Mouse (Mus musculus): ENCODE results near the gene Max.

The Max gene

DNA sequence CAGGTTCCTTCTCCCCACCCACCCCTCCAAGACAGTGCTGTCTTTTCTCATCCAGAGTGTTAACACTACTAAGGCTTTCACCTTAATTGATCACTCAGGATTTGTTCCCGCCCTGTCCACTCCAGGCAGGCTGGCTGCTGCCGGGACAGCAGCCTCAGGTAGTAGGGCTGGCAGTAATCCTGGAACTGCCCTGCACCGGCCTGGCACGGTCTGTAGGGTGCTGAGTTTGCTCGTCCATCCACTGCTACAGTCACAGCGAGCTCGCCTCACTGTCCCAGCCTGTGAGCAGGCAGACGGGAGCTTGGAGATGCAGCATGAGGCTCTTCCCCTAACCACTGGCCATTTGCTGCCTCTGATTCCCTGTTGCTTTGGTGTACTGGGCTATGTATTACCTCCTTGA is 41.0 kb downstream of the Max start:
- DNase-seq (ENCODE audit: low spot score) = no peak

DNA sequence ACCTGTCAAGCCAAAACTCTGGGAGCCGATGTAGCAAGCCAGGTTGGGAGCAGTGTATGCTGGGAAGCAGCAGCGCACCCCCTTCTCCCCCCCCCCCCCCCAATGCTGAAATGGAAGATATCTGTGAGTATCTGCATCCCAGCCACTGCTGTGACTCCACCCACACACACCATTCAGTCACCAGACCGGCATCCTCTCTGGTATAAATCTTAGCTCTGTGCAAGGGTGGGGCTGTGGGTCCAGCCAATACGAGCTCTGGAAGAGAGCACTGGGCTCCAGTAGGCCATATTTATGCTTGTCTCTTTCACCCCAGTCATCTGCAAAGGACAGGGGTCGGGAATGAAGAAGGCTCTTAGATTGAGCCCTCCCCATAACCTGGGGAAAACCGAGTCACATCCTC is 41.6 kb downstream of the Max start:
- DNase-seq (ENCODE audit: low spot score) = no peak

DNA sequence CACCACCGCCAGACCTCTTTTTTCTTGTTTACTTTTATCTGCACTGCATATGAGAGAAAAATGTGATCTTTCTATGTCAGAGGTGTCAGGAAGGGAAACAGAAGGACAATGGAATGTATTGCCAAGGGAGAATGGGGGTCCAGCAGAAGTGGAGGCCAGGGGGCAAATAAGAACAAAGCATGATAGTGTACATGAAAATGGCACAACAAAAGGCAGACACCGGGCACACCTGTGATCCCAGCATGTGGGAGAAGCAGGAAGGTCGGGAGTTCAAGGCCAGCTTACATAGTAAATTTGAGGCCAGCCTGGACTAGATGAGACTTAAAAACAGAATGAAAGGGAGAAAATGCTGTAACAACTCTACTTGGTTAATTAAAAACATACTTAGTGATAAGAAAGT is 43.1 kb downstream of the Max start:
- DNase-seq (ENCODE audit: low spot score) = no peak

DNA sequence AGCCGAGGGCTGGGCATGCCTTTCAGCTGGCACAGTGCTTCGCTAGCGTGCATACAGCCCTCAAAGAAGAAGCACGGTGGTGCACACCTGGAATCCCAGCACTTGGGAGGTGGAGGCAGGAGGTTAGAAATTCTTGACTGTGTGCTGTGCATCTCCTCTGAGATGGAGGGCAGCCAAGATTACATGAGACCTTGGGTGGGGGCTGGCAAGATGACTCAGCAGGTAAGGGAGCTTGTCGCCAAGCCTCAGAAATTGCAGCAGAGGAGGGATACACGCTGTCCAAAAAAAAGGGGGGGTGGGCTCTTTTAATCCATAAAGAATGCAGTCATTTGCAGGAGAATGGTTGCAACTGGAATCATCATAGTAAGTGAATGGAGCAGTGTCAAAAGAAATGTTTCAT is 43.9 kb downstream of the Max start:
- DNase-seq (ENCODE audit: low spot score) = no peak

DNA sequence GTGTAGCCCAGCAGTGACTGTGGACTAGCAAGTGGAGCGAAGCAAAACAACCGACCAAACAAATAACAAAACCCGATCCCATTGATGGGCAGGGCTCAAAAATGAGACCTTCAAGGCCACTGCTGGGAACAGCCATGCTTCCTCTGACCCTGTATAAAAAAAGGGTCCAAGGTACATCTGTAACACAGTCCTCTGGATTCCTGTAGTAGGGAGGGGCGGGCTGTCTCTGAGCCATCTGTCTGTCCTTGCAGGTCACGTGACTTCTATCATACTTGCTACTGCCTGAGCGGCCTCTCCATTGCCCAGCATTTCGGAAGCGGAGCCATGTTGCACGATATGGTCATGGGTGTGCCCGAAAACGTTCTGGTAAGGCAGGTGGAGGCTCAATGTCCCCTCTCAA is 45.8 kb downstream of the Max start:
- DNase-seq (ENCODE audit: low spot score) = no peak

DNA sequence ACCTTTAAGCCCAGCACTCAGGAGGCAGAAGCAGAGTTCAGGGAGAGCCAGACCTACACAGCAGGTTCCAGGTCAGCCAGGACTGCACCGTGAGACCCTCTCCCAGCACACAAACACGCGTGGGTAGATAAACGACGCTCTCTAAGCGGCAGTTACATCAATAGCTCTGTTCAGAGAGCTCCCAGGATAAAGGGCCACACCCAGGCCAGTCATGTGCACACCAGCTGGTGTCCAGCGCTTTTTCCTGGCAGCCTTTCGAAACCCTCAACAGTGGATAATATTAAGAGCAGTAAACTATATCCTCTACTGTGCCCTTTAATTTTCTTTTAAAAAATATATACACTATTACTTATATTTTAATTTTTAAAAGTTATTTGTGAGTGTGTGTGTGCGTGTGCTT is 49.8 kb downstream of the Max start:
- DNase-seq (ENCODE audit: low spot score) = no peak

DNA sequence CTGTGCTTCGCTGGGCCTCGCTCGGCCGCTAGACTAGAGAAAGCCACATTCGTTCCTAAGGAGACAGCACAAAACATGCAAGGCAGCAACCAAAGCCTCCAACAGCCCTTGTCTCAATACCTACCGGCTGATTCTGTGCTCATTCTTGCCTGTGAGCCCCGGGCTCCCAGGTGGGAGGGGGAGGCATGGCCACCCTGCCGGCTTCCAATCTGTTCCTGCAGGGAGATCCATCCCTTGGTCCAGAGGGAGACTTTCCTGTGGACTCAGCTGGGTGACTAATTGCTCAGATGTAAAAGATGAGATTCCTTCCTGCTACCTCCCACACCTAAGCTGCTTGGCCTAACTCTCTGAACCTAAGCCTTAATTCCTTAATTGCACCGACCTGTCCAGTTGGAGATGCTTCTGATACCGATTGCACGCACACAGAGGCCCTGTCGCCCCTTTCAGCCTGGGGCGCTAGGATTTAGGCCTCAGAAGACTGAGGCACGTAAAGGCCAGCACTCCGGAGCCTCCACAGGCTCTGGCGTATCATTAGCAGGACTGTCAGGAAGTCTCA is 50.8 kb downstream of the Max start:
- DNase-seq (ENCODE audit: low spot score) = no peak

DNA sequence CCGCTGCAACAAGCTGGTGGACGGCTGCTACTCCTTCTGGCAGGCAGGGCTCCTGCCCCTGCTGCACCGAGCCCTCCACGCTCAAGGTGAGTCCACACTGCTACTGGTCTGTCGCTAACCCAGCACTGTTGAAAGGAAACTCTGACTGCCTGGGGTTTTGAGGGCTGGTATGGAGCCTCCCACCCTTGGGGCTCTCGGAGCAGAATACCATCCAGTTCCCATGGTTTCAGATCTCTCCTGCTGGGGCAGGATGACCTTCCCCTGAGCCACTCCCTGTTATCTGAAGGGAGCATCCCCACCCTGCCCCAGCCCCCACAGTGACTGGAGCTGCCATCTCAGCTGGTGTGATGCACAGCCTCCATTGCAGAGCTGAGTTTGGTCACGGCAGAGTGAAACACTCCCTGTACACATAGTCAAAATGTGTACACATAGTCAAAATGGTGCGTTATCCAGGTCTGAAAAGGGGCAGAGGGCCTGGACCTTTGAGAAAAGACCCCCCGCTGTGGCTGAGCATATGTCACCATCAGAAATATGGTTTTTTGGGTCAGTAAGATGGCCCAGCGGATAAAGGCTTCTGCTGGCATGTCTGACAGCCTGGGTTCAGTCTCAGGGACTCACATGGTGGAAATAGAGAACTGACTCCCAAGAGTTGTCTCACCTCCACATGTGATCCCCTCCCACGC is 51.6 kb downstream of the Max start:
- DNase-seq (ENCODE audit: low spot score) = no peak

DNA sequence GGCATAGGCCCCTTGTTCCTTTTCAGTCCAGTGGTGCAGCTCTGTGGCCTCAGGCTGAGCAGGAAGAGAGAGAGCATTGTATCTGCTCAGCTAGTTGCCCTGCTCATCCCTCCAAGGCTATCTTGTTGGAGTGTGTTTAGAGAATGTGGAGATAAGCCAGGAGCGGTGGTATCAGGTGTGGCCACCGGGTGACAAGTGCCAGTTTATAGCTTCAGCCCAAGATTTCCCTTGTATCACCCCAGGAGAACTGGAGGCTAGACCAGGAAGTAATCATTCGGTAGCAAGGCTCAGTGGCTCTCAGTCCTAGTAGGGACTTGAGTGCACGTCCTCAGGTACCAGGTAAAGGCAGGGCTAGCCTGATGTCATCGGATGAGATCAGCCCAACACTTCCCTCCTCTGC is 52.8 kb downstream of the Max start:
- no peak for DNase-seq (ENCODE audit: low spot score)

DNA sequence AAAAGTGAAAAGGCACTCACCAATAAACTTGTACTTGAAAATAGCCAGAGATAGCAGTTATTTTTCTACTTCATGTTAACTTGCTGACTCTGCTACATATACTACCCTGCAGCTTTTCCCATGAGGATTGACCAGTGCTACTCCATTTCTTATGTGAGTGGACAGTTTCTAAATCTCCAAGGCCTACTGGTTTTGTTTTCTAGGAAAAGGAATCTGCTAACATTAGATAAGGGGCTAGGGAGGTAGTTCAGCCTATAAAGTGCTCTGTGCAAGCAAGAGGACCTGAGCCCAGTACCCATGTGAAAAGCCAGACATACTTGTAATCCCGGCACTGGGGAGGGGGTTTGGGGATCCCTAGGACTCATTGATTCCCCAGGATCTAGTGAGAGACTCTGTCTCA is 55.7 kb downstream of the Max start:
- DNase-seq (ENCODE audit: low spot score) = no peak

DNA sequence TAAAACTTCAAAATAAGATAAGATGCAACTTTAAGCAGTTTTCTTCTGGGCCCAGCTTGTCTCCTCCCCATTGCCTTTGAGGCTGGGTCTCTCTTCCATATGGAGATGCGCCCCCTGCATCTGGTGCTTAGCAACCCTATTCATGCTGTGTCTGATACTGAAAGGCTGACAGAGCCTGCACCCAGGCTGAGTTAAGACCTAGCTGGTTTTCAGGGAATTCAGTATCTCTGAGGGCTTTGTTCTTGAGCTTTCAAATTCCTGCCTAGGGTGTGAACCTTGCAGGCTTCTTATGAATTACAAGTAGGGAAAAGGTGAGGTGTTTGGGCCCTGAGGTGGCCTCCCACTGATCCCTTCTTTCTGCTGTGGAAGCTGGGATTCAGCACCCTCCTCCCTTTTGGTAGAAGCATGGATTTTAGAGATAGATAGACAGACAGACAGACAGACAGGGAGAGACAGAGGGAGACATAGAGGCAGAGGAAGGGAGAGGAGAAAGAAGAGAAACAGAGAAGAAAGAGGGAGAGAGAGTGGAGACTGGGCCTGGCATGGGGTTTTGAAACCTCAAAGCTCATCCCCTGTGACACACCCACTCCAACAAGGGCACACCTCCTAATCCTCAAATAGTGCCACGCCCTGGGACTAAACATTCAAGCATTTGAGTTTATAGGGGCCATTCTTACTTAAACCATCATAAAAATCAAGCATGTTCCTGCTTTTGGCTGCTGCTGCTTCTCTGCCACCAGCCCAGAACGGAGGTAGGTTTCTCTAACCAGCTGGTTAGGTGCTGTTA is 60.3 kb downstream of the Max start:
- no peak for DNase-seq (ENCODE audit: low spot score)

DNA sequence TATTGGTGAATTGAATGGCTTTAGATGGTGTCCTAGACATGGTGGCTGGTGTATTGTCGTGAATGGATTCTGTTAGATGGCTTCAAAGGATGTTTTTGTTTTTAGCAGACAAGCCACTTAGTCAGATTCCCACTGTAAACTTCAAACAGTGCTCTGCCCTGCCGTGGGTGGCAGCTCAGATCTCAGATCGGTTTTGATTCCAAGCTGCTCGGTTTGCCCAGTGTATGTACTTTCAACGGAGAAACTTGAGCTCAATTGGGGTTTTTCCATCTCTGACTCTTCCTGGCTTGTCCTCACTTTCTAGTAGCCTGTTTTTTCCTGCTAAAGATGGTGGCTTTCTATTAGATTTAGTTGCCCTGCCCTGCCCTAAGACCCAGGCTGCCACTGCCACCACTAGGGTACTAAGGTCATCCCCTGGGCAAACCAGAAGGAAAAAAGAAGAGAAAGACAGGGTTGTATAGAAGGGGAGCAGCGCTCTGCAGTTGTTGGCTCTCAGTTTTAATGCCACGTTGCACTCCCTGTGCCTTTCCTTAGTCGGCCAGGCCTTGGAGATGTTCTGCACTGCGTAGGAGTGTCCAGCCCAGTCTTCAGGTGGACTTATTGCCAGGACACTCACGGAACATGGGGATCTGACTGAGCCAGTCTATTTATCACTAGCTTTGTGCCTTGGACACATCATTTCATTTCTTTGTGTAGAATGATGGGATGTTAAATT is 62.6 kb downstream of the Max start:
- DNase-seq (ENCODE audit: low spot score) = no peak

DNA sequence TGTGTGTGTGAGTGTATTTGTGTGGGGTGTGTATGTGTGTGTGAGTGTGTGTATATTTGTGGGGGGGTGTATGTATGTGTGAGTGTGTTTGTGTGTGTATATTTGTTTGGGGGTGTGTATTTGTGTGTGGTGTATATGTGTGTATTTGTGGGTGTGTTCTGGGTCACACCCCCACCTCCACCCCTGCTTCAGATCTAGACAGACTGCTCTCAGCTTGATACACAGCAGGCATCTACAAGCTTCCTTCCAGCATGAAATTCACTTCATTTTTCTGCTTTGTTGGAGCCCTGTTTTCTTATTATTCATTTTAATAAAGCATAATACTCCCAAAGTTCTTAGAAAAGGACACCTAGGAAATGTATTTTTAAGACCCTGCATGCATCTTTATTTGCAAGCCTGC is 63.9 kb downstream of the Max start:
- no peak for DNase-seq (ENCODE audit: low spot score)

DNA sequence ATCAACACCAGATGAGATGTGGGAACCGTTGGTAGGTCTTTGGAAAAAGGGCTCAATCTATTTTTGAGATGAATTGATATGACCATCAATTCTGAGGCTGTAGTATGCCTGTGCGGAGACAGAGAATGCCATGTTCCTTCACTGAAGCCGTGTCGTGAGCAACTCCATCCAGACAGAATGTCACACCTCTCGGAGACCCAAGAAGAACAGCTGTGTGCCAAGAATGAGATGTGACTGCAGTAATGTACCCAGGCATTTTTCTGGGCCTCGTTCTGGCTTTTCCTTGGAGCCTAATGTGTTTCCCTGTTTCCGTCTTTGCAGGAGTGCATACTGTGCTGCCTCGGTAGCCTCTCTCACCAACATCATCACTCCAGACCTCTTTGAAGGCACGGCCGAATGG is 65.0 kb downstream of the Max start:
- no peak for DNase-seq (ENCODE audit: low spot score)

DNA sequence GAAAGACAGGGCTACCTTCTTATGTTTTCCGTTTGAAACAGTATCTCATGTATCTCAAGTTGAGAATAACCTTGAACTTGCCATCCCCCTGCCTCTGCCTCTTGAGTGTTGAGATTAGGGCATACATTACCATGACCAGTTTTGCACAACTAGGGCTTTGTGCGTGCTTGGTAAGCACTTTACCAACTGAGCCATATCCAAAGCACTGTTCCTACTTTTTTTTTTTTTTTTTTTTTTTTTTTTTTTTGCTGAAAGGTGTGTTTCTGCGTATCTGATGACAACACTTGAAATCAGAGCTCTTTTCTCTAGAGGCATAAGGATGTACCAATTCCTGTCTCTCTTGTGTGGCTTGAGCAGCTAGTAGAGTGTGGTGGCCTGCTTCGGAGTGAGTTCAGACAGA is 65.4 kb downstream of the Max start:
- DNase-seq (ENCODE audit: low spot score) = no peak

DNA sequence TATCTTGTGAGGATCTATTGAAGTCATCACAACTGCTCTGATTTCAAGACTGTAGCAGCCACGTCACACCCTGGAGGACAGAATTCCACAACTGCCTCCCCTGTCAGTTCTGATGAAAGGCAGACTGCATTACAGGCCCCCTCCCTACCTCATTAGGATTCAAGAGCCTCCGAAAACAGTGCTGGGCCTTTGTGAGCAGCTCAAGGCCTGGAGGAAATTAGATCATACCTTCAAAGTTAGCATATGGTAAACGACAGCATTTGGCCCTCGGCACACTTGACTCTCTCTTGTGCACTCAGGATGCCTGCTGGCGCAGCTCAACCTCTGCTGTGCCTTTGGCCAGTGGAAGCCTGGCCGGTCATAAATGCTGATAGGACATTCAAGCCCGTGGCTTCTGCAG is 66.2 kb downstream of the Max start:
- no peak for DNase-seq (ENCODE audit: low spot score)

DNA sequence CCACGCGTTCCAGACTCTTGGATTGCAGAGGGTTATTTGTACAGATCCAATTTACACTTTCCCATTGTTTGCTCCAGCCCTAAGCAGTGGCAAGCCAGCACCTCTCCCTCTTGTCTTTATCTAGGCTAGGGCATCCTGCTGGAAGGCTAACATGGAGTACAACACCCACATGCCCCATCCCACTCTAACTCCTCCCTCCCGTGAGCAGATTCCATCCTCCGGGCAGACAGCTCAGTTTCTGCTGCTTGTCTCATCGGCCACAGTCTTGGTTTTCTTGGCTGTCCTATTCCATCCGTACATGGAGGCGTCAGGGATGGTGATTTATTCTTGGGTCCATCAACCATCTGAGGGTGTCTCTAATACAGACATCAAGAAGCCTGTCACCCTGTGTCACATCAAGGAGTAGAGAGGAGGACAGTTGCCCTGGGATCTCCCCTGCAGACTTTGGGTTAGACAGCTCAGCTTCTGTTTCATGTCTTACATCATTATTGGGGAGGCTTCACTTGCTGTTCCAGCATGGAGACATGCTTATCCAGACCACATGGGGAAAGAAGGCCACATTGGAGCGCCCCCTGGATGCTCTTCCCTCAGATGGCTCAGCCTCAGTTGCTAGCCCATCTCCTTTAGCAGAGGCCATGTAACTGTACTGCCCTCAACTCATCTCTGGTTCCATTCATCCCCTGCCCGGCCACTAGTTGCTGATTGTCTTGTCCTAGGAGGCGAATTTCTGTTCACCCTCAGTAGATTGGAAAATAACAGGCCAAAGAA is 67.0 kb downstream of the Max start:
- DNase-seq (ENCODE audit: low spot score) = no peak

DNA sequence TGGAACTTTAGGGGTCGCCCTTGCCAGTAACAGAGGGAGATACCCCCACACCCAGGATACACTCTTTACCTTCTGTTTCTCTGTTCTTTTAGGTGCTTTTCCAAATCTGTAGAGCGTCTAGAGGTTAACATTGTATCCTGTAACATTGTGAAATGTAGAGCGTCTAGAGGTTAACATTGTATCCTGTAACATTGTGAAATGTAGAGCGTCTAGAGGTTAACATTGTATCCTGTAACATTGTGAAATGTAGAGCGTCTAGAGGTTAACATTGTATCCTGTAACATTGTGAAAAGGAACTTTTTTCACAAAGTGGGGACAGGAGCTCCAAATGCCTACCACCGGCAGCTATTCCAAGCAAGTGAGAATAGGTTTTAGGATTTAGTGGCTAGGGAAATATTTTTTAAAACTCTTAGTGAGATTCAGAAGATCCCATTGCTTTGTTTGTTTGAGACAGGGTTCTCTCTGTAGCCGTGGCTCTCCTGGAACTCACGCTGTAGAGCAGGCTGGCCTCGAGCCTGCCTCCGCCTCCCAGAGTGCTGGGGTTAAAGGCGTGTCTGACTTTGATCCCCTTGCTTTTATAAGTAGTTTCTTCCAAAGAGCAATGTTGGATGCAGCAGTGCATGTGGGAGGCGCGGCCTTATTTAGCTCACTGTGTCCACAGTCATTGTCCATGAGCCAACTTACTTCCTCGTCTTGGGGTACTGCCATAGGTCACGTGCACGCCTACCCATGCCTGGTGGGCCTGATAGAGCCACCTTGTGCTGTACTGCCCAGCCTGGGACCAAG is 68.9 kb downstream of the Max start:
- no peak for DNase-seq (ENCODE audit: low spot score)

DNA sequence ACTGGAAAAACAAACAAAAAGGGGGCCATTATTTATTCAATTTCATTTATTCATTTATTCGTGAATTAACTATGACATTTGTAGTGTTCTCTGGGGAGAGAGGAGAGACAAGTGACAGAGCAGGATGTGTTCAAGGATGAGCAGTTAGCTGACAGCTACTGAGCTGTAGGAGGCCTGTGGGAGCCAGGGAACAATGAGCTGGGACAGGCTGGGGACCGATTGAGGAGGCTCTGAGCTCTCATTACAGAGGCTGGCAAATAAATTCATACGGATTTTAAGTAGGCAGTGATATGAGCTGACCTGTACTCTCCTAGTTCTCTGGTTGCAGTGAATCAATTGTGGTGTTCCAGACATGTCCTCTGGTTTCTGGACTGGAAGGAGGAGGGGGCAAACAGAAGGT is 70.8 kb downstream of the Max start:
- DNase-seq (ENCODE audit: low spot score) = no peak

DNA sequence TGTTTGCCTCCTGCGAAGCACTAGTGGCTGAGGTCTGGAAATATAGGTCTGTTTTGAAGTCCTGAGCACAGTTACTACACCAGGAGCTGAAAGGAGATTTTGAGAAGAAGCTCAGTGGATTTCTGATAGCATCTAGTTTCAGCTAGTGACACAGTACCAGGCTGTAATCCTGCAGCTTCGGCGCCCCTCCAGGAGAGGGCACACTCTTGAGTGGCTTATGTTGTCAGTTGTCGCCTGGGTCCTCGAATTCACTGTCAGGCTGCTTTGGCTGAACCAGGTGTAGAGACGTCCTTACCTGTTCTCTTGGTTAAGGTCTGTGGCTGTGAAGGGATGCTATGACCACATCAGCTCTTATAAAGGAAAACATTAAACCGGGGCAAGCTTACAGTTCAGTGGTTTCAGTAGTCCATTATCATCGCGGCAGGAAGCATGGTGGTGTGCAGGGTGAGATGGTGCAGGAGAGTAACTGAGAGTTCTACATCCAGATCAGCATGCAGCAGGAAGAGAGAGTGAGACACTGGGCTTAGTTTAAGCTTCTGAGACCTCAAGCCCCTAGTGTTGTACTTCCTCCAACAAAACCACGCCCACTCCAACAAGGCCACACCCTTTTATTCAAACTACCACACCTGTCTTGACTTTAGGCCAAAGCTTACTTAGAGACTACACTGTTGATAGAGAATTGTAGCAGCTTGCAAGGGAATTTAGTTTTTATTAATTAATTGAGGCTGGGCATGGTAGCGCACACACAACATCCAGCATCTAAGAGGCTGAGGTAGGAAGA is 72.4 kb downstream of the Max start:
- no peak for DNase-seq (ENCODE audit: low spot score)

DNA sequence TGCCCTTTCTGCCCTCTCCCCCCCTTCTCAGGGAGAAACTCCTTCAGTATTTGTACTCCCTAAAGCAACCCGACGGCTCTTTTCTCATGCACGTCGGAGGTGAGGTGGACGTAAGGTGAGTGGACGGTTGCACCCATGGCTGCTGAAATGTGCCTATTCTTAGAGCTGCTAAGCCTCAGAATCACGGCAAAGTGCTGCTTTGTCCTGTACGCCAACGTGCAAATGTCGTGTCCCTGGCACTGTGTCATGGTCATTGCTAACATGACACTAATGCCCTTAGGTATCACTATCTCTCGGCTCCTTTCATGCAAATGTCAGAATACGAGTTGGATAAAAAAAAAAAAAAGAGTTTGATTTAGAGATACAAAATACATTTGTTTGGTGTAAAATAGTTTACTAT is 74.1 kb downstream of the Max start:
- no peak for DNase-seq (ENCODE audit: low spot score)
